Mouse (Mus musculus) spleen, adult 2 months (tissue): Measurements from ENCODE around the gene Rps3a1.

Source experiments
- CTCF ChIP-seq: fragments of 200-500 bp; IDR thresholded peaks from 2 replicates; pipeline ENCODE4 v1.5.1; 2011; ENCODE audit warnings: mild to moderate bottlenecking, inconsistent platforms; ENCODE audit not compliant: insufficient read depth, insufficient read length, insufficient replicate concordance; ENCODE audit errors: extremely low read depth
- POLR2A ChIP-seq: fragments of 200-500 bp; IDR thresholded peaks from 2 replicates; pipeline ENCODE4 v1.6.1; 2011; ENCODE audit warnings: low read depth, low read length, inconsistent platforms

DNA sequence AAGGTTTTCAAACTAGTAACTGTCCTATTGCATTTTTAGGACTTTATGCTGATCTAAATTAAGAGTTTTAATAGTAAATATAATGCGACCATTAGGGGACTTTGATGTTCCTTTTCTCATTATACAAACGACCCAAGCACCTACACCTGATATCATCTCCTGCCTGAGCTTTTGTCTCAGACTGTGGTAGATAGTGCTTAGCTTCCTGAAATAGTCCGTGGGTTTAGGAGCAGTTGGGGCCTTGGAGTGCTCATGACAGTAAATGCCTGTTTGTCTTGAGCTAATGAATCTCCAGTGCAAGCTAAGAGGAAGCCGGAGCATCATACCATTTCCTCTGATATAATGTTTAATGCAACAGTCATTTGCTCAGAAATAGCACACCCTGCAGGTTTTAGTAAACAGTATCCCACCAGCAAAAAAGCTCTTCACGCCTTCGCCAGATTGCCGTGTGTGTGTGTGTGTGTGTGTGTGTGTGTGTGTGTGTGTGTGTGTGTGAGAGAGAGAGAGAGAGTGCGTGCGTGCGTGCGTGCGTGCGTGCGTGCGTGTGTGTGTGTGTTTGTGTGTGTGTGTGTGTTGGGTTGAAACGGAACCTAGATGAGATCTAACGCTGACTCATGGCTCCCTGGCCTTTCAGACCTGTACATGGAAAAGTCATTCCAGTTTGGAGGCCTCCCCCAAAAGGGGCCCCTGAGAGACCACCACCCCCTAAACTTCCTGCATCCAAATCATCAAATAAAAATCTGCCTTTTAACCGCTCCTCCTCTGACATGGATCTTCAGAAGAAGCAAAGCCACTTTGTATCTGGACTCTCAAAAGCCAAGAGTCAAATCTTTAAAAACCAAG, 38.8 kb downstream of the Rps3a1 start:
- TF ChIP-seq POLR2A, result no peak
- no peak for TF ChIP-seq CTCF
